Mouse (Mus musculus) embryonic facial prominence, embryonic 11.5 days (tissue): ENCODE measurements around the gene Esr1. TPM values are rescaled to one million over a fixed set of nuclear protein-coding genes. Genes with fewer than 3 reads are reported as not detected.

Experiments
- ATAC-seq: fragments of 200-750 bp; cut with Nextera tagmentation; replicated peaks from 2 replicates; pipeline ENCODE4 v1.8.0; 2017; ENCODE audit warnings: low read depth; ENCODE audit not compliant: insufficient number of reproducible peaks, low FRiP score, low TSS enrichment
- DNase-seq: peaks from one replicate; pipeline ENCODE4 v3.0.0-alpha.2; 2015; ENCODE audit warnings: low spot score
- H3K27ac ChIP-seq: fragments of 300-500 bp; sonication (generic); replicated peaks from 2 replicates; pipeline ENCODE4 v1.5.1; 2014; ENCODE audit warnings: mild to moderate bottlenecking, low read depth, low read length, control low read depth
- H3K27me3 ChIP-seq: fragments of 300-500 bp; sonication (generic); 2 replicates; pipeline ENCODE4 v1.6.1; 2014; ENCODE audit warnings: mild to moderate bottlenecking, low read length, moderate library complexity, mixed read lengths; ENCODE audit not compliant: control insufficient read depth, insufficient read depth
- H3K36me3 ChIP-seq: fragments of 300-500 bp; sonication (generic); replicated peaks from 2 replicates; pipeline ENCODE4 v1.6.1; 2014; ENCODE audit warnings: low read depth, mild to moderate bottlenecking, low read length, moderate library complexity, mixed read lengths; ENCODE audit not compliant: control insufficient read depth, insufficient read depth
- H3K4me1 ChIP-seq: fragments of 300-500 bp; sonication (generic); 2 replicates; pipeline ENCODE4 v1.6.1; 2014; ENCODE audit warnings: low read length, mixed read lengths; ENCODE audit not compliant: control insufficient read depth, insufficient read depth
- H3K4me2 ChIP-seq: fragments of 300-500 bp; sonication (generic); 2 replicates; pipeline ENCODE4 v1.6.1; 2014; ENCODE audit warnings: low read depth, mild to moderate bottlenecking, control low read depth, low read length, moderate library complexity
- H3K4me3 ChIP-seq: fragments of 300-500 bp; sonication (generic); 2 replicates; pipeline ENCODE4 v1.5.1; 2014; ENCODE audit warnings: low read depth, low read length, control low read depth
- H3K9ac ChIP-seq: fragments of 300-500 bp; sonication (generic); replicated peaks from 2 replicates; pipeline ENCODE4 v1.6.1; 2014; ENCODE audit warnings: mild to moderate bottlenecking, control low read depth, low read length
- H3K9me3 ChIP-seq: fragments of 300-500 bp; sonication (generic); replicated peaks from 2 replicates; pipeline ENCODE4 v1.6.1; 2016; ENCODE audit warnings: mild to moderate bottlenecking, low read length, inconsistent platforms, mixed read lengths; ENCODE audit not compliant: control insufficient read depth
- WGBS: fragments of 180-500 bp; shearing (Covaris S2); extraction: QIAGEN DNeasy Blood & Tissue Kit; methylation state at CpG from one replicate; pipeline ENCODE4 v1.1.7; 2014; 5-methylcytosine and 5-hydroxymethylcytosine counted together
- polyA plus RNA-seq: library from polyadenylated mRNA; unstranded; fragments of >200 nt; fragmentation: Nextera tagmentation; extraction: Ambion mirVana; gene quantifications from 2 replicates; pipeline ENCODE4 v1.2.1, GENCODE M21; 2014

Gene Esr1
- polyA plus RNA-seq = 0.10 TPM in 1 of 2 replicates, not detected in the other

DNA sequence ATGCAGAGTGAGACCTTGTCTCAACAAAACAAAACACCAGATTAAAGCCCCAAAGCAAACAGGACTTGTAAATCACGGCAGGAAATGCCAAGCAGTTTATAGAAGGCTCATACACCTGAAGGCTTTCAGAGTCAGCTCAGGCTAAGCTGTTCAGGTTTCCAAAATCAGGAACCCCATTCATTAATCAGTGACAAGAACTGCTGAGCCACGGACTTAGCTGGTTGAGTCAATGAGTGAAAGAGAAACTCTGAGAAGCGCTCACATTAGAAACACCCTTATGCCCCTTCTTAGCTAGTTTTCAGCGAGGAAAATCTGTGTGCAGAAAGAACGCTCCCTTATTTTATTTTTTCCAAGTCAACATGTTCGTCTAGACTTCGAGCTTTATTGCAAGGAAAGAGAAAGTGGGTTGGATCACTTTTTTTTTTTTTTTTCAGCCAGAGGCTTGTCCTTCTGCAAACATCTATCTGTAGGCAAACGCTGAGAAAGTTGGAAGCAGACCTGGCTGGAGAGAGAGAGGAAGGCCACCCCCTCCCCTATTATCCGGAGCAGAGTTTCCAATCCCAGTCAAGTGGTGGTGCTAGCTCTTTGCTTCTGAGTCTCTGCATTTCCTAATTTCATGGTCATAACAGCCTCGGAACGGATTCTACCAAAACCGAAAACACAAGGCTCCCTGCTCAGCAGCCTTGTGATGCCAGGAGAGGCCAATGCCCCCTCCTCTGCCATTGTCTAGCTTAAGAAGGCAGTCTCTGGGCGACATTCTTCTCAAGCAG is at the start of gene Esr1:
Esr1 (plus strand) TSS at position 208 of the 770 bp plus-strand sequence.
- H3K4me1 ChIP-seq = no peaks in the 10 kb centered on the region
- no peak for ATAC-seq

DNA sequence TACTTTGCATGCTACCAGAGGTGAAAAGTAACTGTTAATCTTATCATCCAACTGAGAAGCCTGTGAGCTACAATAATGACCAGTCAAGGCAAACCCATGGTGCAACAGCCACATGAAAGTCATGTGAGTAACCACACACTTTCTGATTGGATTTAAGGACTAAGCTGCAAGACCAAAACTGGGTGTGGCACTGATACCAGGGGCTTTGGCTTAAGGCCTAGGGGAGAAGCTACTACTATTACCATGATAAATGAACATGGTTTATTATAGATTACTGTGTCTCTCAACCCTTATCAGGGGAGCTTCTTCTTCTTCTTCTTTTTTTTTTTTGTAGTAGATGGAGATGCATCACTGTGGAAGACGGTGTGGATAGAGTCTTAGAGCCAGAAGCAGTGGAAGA is 46.2 kb upstream of the Esr1 start:
- 82% methylated on average over 1 of the region's 1 CpGs for WGBS
- H3K27me3 ChIP-seq = no peaks in the 10 kb centered on the region
- H3K4me3 ChIP-seq = no peak overlapping the region
- ATAC-seq (no peak), DNase-seq (no peak)
- no peak overlapping the region for H3K9ac ChIP-seq
- no peaks in the 10 kb centered on the region for H3K9me3 ChIP-seq
- H3K4me1 ChIP-seq = no peaks in the 10 kb centered on the region
- no peak overlapping the region for H3K27ac ChIP-seq
- no peak overlapping the region for H3K4me2 ChIP-seq
- H3K36me3 ChIP-seq = no peaks in the 10 kb centered on the region

More for the DNA sequence above, at the start of gene Esr1:
- WGBS = 44% methylated on average over 13 of the region's 13 CpGs
- no peaks in the 10 kb centered on the region for H3K27me3 ChIP-seq
- DNase-seq = peak; percentile 11
- no peak within 1 kb of the TSS for H3K27ac ChIP-seq
- no peak within 1 kb of the TSS for H3K4me3 ChIP-seq
- H3K4me2 ChIP-seq = no peak within 1 kb of the TSS
- H3K9ac ChIP-seq = no peak within 1 kb of the TSS
- no peaks in the 10 kb centered on the region for H3K9me3 ChIP-seq
- H3K36me3 ChIP-seq = no peaks in the 10 kb centered on the region

DNA sequence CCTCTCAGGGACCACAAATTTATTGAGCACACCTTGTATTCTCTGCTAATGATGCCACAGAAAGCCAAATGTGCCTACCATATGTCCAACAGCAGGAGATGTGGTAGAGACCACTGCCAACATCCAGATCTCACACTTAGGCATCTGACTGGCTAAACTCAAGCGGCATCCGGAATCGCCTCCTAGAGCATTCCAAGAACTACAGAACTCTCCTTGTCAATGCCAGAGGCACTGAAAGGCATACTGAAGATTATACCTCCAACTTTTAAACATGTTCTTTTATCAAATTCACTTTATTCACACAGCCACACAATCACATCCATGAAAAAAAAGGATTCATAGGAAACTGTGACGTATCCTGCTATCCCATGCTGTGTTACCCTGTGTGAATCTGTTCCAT is 40.6 kb upstream of the Esr1 start:
- DNase-seq = no peak
- H3K27me3 ChIP-seq = no peaks in the 10 kb centered on the region
- 95% methylated on average over 4 of the region's 4 CpGs for WGBS
- no peak overlapping the region for H3K4me3 ChIP-seq
- no peak overlapping the region for H3K27ac ChIP-seq
- H3K36me3 ChIP-seq = no peaks in the 10 kb centered on the region
- H3K4me2 ChIP-seq = no peak overlapping the region
- H3K9ac ChIP-seq = no peak overlapping the region
- ATAC-seq = no peak
- H3K9me3 ChIP-seq = no peaks in the 10 kb centered on the region
- no peaks in the 10 kb centered on the region for H3K4me1 ChIP-seq

DNA sequence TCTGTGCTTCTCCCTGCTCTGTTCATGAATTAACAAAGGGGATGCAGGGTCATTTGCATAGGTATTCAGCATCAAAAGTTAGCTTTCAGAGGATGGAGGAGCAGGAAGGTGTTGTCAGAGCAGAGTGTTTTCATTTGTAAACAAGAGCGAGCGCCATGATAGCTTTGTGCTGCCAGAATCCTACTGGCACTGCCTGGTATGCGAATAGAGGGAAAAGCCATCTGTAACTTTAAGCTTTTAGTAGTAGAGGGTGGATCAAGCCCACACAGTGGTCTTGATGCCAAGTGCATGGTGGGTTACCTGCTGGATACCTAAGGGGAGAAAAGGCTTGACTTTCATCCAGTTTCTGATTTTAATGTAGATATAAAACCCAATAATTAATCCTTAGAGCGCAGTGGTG is 40.1 kb upstream of the Esr1 start:
- no peak for DNase-seq
- H3K9ac ChIP-seq = no peak overlapping the region
- H3K27me3 ChIP-seq = no peaks in the 10 kb centered on the region
- no peaks in the 10 kb centered on the region for H3K36me3 ChIP-seq
- 66% methylated on average over 4 of the region's 4 CpGs for WGBS
- H3K4me3 ChIP-seq = no peak overlapping the region
- H3K4me2 ChIP-seq = no peak overlapping the region
- H3K9me3 ChIP-seq = no peaks in the 10 kb centered on the region
- no peaks in the 10 kb centered on the region for H3K4me1 ChIP-seq
- ATAC-seq = no peak
- H3K27ac ChIP-seq = no peak overlapping the region

DNA sequence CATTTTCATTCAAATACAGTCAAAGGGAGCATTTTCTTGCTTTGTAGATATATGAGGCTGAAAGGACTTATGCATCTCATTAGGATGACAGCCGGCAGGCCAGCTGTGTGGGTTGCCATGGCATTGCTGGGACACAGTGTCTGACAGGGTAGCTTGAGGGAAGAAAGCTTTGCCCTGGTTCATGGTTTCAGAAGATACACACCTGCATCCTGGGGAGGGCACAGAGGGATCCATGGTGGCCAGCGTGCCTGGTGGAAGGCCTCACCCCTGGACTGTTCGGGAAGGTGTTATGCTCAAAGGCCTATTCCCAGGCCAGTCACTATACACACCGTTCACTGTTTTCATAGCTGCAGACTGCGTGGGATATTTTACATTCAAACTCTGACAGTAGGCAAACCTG is 29.5 kb upstream of the Esr1 start:
- no peak overlapping the region for H3K27ac ChIP-seq
- H3K9ac ChIP-seq = no peak overlapping the region
- DNase-seq = no peak
- no peak overlapping the region for H3K4me2 ChIP-seq
- H3K9me3 ChIP-seq = no peaks in the 10 kb centered on the region
- no peak overlapping the region for H3K4me3 ChIP-seq
- H3K36me3 ChIP-seq = no peaks in the 10 kb centered on the region
- H3K27me3 ChIP-seq = no peaks in the 10 kb centered on the region
- ATAC-seq = no peak
- WGBS = 84% methylated on average over 5 of the region's 5 CpGs
- H3K4me1 ChIP-seq = no peaks in the 10 kb centered on the region

DNA sequence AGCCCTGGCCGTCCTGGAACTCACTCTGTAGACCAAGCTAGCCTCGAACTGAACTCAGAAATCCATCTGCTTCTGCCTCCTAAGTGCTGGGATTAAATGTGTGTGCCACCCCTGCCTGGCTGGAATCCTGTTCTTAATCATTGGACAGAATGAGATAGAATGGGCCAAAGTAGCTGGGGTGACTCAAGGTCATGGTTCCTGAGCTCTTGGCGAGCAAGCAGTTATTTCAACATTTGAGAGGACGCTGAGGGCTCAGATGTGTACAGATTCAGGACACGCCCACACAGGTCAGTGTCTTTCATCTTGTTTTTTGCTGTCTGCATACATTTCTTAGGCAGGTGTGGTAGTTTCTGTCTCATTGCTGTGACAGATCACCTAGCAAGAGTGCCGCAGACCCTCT is 24.7 kb upstream of the Esr1 start:
- no peaks in the 10 kb centered on the region for H3K27me3 ChIP-seq
- ATAC-seq = no peak

DNA sequence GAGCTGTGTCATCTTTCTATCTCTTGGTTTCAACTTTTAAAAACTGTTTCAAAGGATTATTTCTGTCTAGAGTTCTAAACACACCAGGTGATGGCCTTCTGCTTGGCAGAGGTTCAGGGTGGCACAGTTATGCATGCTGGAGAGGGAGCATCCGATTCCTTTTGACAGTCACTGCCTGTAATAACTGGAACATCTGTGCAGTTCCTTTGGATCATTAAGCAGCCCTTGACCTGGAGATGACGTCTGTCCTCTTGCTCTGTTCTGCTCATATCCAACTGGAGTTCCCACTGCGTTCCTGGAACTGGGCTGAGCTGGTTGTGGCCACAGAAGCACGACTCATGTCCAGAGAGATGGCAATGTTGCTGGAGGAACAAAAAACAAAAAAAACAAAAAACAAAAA is 21.8 kb upstream of the Esr1 start:
- Histone ChIP-seq H3K4me3 (no peak overlapping the region), H3K9me3 (no peaks in the 10 kb centered on the region), H3K27me3 (no peaks in the 10 kb centered on the region), H3K36me3 (no peaks in the 10 kb centered on the region), H3K4me1 (no peaks in the 10 kb centered on the region), H3K27ac (no peak overlapping the region), H3K9ac (no peak overlapping the region), H3K4me2 (no peak overlapping the region)
- 85% methylated on average over 4 of the region's 4 CpGs for WGBS
- DNase-seq (no peak), ATAC-seq (no peak)

More for the DNA sequence above, 24.7 kb upstream of the Esr1 start:
- no peak overlapping the region for H3K27ac ChIP-seq
- H3K4me3 ChIP-seq = no peak overlapping the region
- DNase-seq = no peak
- no peak overlapping the region for H3K4me2 ChIP-seq
- WGBS = 79% methylated on average over 6 of the region's 6 CpGs
- H3K9ac ChIP-seq = no peak overlapping the region
- H3K4me1 ChIP-seq = no peaks in the 10 kb centered on the region
- H3K9me3 ChIP-seq = no peaks in the 10 kb centered on the region
- H3K36me3 ChIP-seq = no peaks in the 10 kb centered on the region

DNA sequence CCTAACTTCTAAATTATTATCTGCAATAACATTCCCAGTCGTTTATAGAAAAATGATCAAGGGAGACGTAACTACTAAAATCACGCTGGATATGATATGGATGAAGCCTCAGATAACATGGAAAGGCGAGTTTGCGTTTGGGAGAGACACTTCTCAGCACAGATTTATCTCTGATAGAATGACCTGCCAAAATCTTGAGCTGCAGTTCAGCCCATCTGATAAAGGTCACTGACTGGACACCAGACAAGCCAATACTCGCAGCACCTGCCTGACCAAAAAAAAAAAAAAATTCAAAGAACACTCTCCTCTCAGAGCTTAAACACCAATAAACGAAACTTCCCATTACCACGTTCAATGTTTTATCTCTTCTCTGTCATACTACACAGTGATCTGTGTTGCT is 20.4 kb upstream of the Esr1 start:
- WGBS = 81% methylated on average over 8 of the region's 8 CpGs
- ATAC-seq = no peak
- no peak overlapping the region for H3K4me3 ChIP-seq
- H3K27ac ChIP-seq = no peak overlapping the region
- H3K9ac ChIP-seq = no peak overlapping the region
- H3K27me3 ChIP-seq = no peaks in the 10 kb centered on the region
- no peak for DNase-seq
- no peak overlapping the region for H3K4me2 ChIP-seq
- H3K4me1 ChIP-seq = no peaks in the 10 kb centered on the region
- H3K9me3 ChIP-seq = no peaks in the 10 kb centered on the region
- H3K36me3 ChIP-seq = no peaks in the 10 kb centered on the region
